Mouse (Mus musculus): ENCODE measurements at regions not wholly inside any gene's neighbourhood (a gene's known extent, or its start where the extent isn't known, plus 50 kb on each side); places are given as distances from the start of the nearest gene placed in this dataset.

GRCm38 (mm10) chr9:74528550-74528949 is 333.2 kb upstream of the Onecut1 start:
- no peak overlapping the region for H3K9ac ChIP-seq
- H3K4me2 ChIP-seq, result no peak overlapping the region
- no peaks in the 10 kb centered on the region for H3K9me3 ChIP-seq
- no peaks in the 10 kb centered on the region for H3K27me3 ChIP-seq (replicated peaks)
- H3K27ac ChIP-seq, result no peak overlapping the region
- ATAC-seq (replicated peaks), result no peak
- H3K4me3 ChIP-seq, result no peak overlapping the region
- H3K36me3 ChIP-seq (replicated peaks), result no peaks in the 10 kb centered on the region
- 78% methylated on average over 3 of the region's 3 CpGs for WGBS
- peaks cover 15% of the 10 kb centered on the region for H3K4me1 ChIP-seq

GRCm38 (mm10) chr9:74530317-74530716 is 331.4 kb upstream of the Onecut1 start:
- no peak overlapping the region; the same call in 1 of the 2 replicates for H3K4me3 ChIP-seq
- H3K27ac ChIP-seq, result no peak overlapping the region
- no peaks in the 10 kb centered on the region for H3K27me3 ChIP-seq (replicated peaks)
- 9% methylated on average over 10 of the region's 10 CpGs for WGBS
- ATAC-seq (replicated peaks), result no peak; the same call in 1 of the 2 replicates
- H3K36me3 ChIP-seq (replicated peaks), result no peaks in the 10 kb centered on the region
- no peak overlapping the region for H3K9ac ChIP-seq
- H3K4me1 ChIP-seq, result peaks cover 15% of the 10 kb centered on the region
- H3K9me3 ChIP-seq, result no peaks in the 10 kb centered on the region
- H3K4me2 ChIP-seq, result peak overlapping the region; percentile 28

- Histone ChIP-seq H3K27me3 (replicated peaks) (no peaks in the 10 kb centered on the region), H3K9me3 (no peaks in the 10 kb centered on the region), H3K9ac (no peak overlapping the region), H3K4me1 (peaks cover 15% of the 10 kb centered on the region), H3K4me2 (peak overlapping the region; percentile 28), H3K4me3 (peak overlapping the region; percentile 2; the same call in 1 of the 2 replicates), H3K27ac (no peak overlapping the region), H3K36me3 (replicated peaks) (no peaks in the 10 kb centered on the region)
- 25% methylated on average over 9 of the region's 9 CpGs for WGBS
- ATAC-seq (replicated peaks), result peak; percentile 50; the same call in 1 of the 2 replicates
Observed at GRCm38 (mm10) chr9:74530748-74531147, 331.0 kb upstream of the Onecut1 start.

- no peak for ATAC-seq (replicated peaks)
- H3K36me3 ChIP-seq (replicated peaks), result no peaks in the 10 kb centered on the region
Observed at GRCm38 (mm10) chr9:74531986-74532385, 329.7 kb upstream of the Onecut1 start.

GRCm38 (mm10) chr9:74534976-74535375 is 326.7 kb upstream of the Onecut1 start:
- H3K4me1 ChIP-seq, result peaks cover 15% of the 10 kb centered on the region
- WGBS, result 78% methylated on average over 5 of the region's 5 CpGs
- no peak overlapping the region for H3K27ac ChIP-seq
- H3K36me3 ChIP-seq (replicated peaks), result no peaks in the 10 kb centered on the region
- H3K4me2 ChIP-seq, result no peak overlapping the region
- no peak overlapping the region for H3K4me3 ChIP-seq
- H3K9me3 ChIP-seq, result no peaks in the 10 kb centered on the region
- H3K27me3 ChIP-seq (replicated peaks), result no peaks in the 10 kb centered on the region
- no peak overlapping the region for H3K9ac ChIP-seq
- no peak for ATAC-seq (replicated peaks)

More at GRCm38 (mm10) chr9:74531986-74532385, 329.7 kb upstream of the Onecut1 start:
- H3K4me1 ChIP-seq, result peaks cover 15% of the 10 kb centered on the region
- no peak overlapping the region for H3K27ac ChIP-seq
- no peaks in the 10 kb centered on the region for H3K9me3 ChIP-seq
- no peak overlapping the region for H3K4me3 ChIP-seq
- H3K4me2 ChIP-seq, result no peak overlapping the region
- WGBS, result 13% methylated on average over 3 of the region's 3 CpGs
- H3K9ac ChIP-seq, result no peak overlapping the region
- no peaks in the 10 kb centered on the region for H3K27me3 ChIP-seq (replicated peaks)

GRCm38 (mm10) chr9:74556116-74556515 is 305.6 kb upstream of the Onecut1 start:
- Histone ChIP-seq H3K27me3 (replicated peaks) (no peaks in the 10 kb centered on the region), H3K27ac (no peak overlapping the region), H3K9me3 (no peaks in the 10 kb centered on the region), H3K4me2 (no peak overlapping the region), H3K4me3 (no peak overlapping the region), H3K9ac (no peak overlapping the region), H3K36me3 (replicated peaks) (no peaks in the 10 kb centered on the region), H3K4me1 (0 out of 2 replicates have a peak, but pooled peaks cover 4% of the 10 kb centered on the region)
- no peak for ATAC-seq (replicated peaks)
- 39% methylated on average over 5 of the region's 5 CpGs for WGBS

- 0 out of 2 replicates have a peak, but pooled peaks cover 9% of the 10 kb centered on the region for H3K4me1 ChIP-seq
- H3K9ac ChIP-seq, result no peak overlapping the region
- peak overlapping the region; percentile 50 for H3K27ac ChIP-seq
- peak; percentile 33; the same call in 1 of the 2 replicates for ATAC-seq (replicated peaks)
- no peaks in the 10 kb centered on the region for H3K36me3 ChIP-seq (replicated peaks)
- H3K4me3 ChIP-seq, result no peak overlapping the region
- H3K9me3 ChIP-seq, result no peaks in the 10 kb centered on the region
- 68% methylated on average over 4 of the region's 4 CpGs for WGBS
- no peaks in the 10 kb centered on the region for H3K27me3 ChIP-seq (replicated peaks)
- H3K4me2 ChIP-seq, result no peak overlapping the region
Observed at GRCm38 (mm10) chr9:74592757-74593156, 269.0 kb upstream of the Onecut1 start.

GRCm38 (mm10) chr9:74593970-74594369 is 267.8 kb upstream of the Onecut1 start:
- no peak overlapping the region for H3K9ac ChIP-seq
- no peaks in the 10 kb centered on the region for H3K9me3 ChIP-seq
- no peak overlapping the region for H3K4me3 ChIP-seq
- no peak overlapping the region for H3K4me2 ChIP-seq
- 88% methylated on average over 4 of the region's 4 CpGs for WGBS
- H3K4me1 ChIP-seq, result 0 out of 2 replicates have a peak, but pooled peaks cover 9% of the 10 kb centered on the region
- H3K27me3 ChIP-seq (replicated peaks), result no peaks in the 10 kb centered on the region
- no peak for ATAC-seq (replicated peaks)
- H3K27ac ChIP-seq, result no peak overlapping the region
- no peaks in the 10 kb centered on the region for H3K36me3 ChIP-seq (replicated peaks)

- Histone ChIP-seq H3K36me3 (replicated peaks) (no peaks in the 10 kb centered on the region), H3K4me2 (no peak overlapping the region), H3K27me3 (replicated peaks) (no peaks in the 10 kb centered on the region), H3K27ac (no peak overlapping the region), H3K4me1 (no peaks in the 10 kb centered on the region), H3K9ac (no peak overlapping the region), H3K9me3 (no peaks in the 10 kb centered on the region), H3K4me3 (no peak overlapping the region)
- 100% methylated on average over 1 of the region's 1 CpGs for WGBS
- no peak for ATAC-seq (replicated peaks)
Observed at GRCm38 (mm10) chr9:74604415-74604814, 257.3 kb upstream of the Onecut1 start.

- ATAC-seq (replicated peaks), result no peak
- Histone ChIP-seq H3K9ac (no peak overlapping the region), H3K4me1 (no peaks in the 10 kb centered on the region), H3K9me3 (no peaks in the 10 kb centered on the region), H3K27ac (no peak overlapping the region), H3K4me3 (no peak overlapping the region), H3K36me3 (replicated peaks) (no peaks in the 10 kb centered on the region), H3K27me3 (replicated peaks) (no peaks in the 10 kb centered on the region), H3K4me2 (no peak overlapping the region)
Observed at GRCm38 (mm10) chr9:74621957-74622356, 239.8 kb upstream of the Onecut1 start.

GRCm38 (mm10) chr9:74645394-74645793 is 216.3 kb upstream of the Onecut1 start:
- Histone ChIP-seq H3K4me1 (peaks cover 4% of the 10 kb centered on the region; the same call in 1 of the 2 replicates), H3K4me3 (no peak overlapping the region), H3K27ac (no peak overlapping the region), H3K9ac (no peak overlapping the region), H3K9me3 (no peaks in the 10 kb centered on the region), H3K36me3 (replicated peaks) (no peaks in the 10 kb centered on the region), H3K4me2 (no peak overlapping the region), H3K27me3 (replicated peaks) (no peaks in the 10 kb centered on the region)
- ATAC-seq (replicated peaks), result no peak
- whole genome bisulfite sequencing, result 82% methylated on average over 2 of the region's 2 CpGs

GRCm38 (mm10) chr9:74650036-74650435 is 211.7 kb upstream of the Onecut1 start:
- peaks cover 6% of the 10 kb centered on the region; the same call in 1 of the 2 replicates for H3K4me1 ChIP-seq
- 29% methylated on average over 5 of the region's 5 CpGs for WGBS
- no peak overlapping the region for H3K4me3 ChIP-seq
- ATAC-seq (replicated peaks), result no peak; the same call in 1 of the 2 replicates
- 0 out of 2 replicates have a peak overlapping the region, but pooled peaks have one; percentile 15 for H3K27ac ChIP-seq
- no peaks in the 10 kb centered on the region for H3K36me3 ChIP-seq (replicated peaks)
- no peak overlapping the region for H3K9ac ChIP-seq
- H3K4me2 ChIP-seq, result no peak overlapping the region
- no peaks in the 10 kb centered on the region for H3K9me3 ChIP-seq
- no peaks in the 10 kb centered on the region for H3K27me3 ChIP-seq (replicated peaks)

GRCm38 (mm10) chr9:74655956-74656355 is 205.8 kb upstream of the Onecut1 start:
- Histone ChIP-seq H3K4me3 (no peak overlapping the region), H3K9me3 (no peaks in the 10 kb centered on the region), H3K27ac (no peak overlapping the region), H3K36me3 (replicated peaks) (no peaks in the 10 kb centered on the region), H3K4me2 (no peak overlapping the region), H3K27me3 (replicated peaks) (no peaks in the 10 kb centered on the region), H3K4me1 (no peaks in the 10 kb centered on the region), H3K9ac (no peak overlapping the region)
- 69% methylated on average over 1 of the region's 1 CpGs for WGBS
- no peak for ATAC-seq (replicated peaks)
